Mouse (Mus musculus): Measurements from ENCODE around the gene Tcerg1l. TPM values are rescaled to one million over a fixed set of nuclear protein-coding genes. Genes with fewer than 3 reads are reported as not detected.

Tcerg1l gene
- polyA plus RNA-seq, 1 experiment from 2014 or later: 0.05 TPM

- no peaks in the 10 kb centered on the region for H3K4me1 ChIP-seq (replicated peaks)
- no peak overlapping the region for H3K9ac ChIP-seq
- DNase-seq (no peak), ATAC-seq (ENCODE audit: low read depth) (no peak)
- H3K4me3 ChIP-seq (replicated peaks): no peak overlapping the region
- no peaks in the 10 kb centered on the region for H3K9me3 ChIP-seq (replicated peaks)
- H3K27ac ChIP-seq: no peak overlapping the region
- no peak overlapping the region for H3K4me2 ChIP-seq
- H3K36me3 ChIP-seq: no peaks in the 10 kb centered on the region
- no peaks in the 10 kb centered on the region for H3K27me3 ChIP-seq
- WGBS (ENCODE audit: insufficient replicate concordance): 43% methylated on average over 15 of the region's 15 CpGs
These were observed 182.2 kb downstream of the Tcerg1l start for GRCm38 (mm10) chr7:138215177-138215830.

- no peaks in the 10 kb centered on the region for H3K27me3 ChIP-seq
- H3K9me3 ChIP-seq (replicated peaks): no peaks in the 10 kb centered on the region
- H3K36me3 ChIP-seq: no peaks in the 10 kb centered on the region
- H3K9ac ChIP-seq: no peak overlapping the region
- no peak overlapping the region for H3K27ac ChIP-seq
- no peaks in the 10 kb centered on the region for H3K4me1 ChIP-seq (replicated peaks)
- no peak overlapping the region for H3K4me3 ChIP-seq (replicated peaks)
- H3K4me2 ChIP-seq: no peak overlapping the region
- 44% methylated on average over 9 of the region's 9 CpGs for WGBS (ENCODE audit: insufficient replicate concordance)
- ATAC-seq (ENCODE audit: low read depth) (no peak), DNase-seq (no peak)
These were observed 182.8 kb downstream of the Tcerg1l start for GRCm38 (mm10) chr7:138214710-138215109.

- ATAC-seq (ENCODE audit: low read depth) (no peak), DNase-seq (no peak)
- Histone ChIP-seq H3K4me3 (replicated peaks) (no peak overlapping the region), H3K4me1 (replicated peaks) (no peaks in the 10 kb centered on the region), H3K9ac (no peak overlapping the region), H3K9me3 (replicated peaks) (no peaks in the 10 kb centered on the region), H3K4me2 (no peak overlapping the region), H3K36me3 (no peaks in the 10 kb centered on the region), H3K27me3 (no peaks in the 10 kb centered on the region), H3K27ac (no peak overlapping the region)
- WGBS (ENCODE audit: insufficient replicate concordance): 14% methylated on average over 5 of the region's 5 CpGs
These were observed 187.8 kb downstream of the Tcerg1l start for GRCm38 (mm10) chr7:138209769-138210168.

- Histone ChIP-seq H3K4me2 (no peak overlapping the region), H3K27me3 (no peaks in the 10 kb centered on the region), H3K4me1 (replicated peaks) (no peaks in the 10 kb centered on the region), H3K9ac (no peak overlapping the region), H3K36me3 (no peaks in the 10 kb centered on the region), H3K4me3 (replicated peaks) (no peak overlapping the region), H3K27ac (no peak overlapping the region), H3K9me3 (replicated peaks) (no peaks in the 10 kb centered on the region)
- no peak for DNase-seq
- 24% methylated on average over 2 of the region's 2 CpGs for WGBS (ENCODE audit: insufficient replicate concordance)
- no peak for ATAC-seq (ENCODE audit: low read depth)
These were observed 192.4 kb downstream of the Tcerg1l start for GRCm38 (mm10) chr7:138205124-138205523.

GRCm38 (mm10) chr7:138202162-138202832, 195.2 kb downstream of the Tcerg1l start:
- DNase-seq (no peak), ATAC-seq (ENCODE audit: low read depth) (no peak)
- Histone ChIP-seq H3K27ac (no peak overlapping the region), H3K4me1 (replicated peaks) (no peaks in the 10 kb centered on the region), H3K9ac (no peak overlapping the region), H3K9me3 (replicated peaks) (no peaks in the 10 kb centered on the region), H3K4me2 (no peak overlapping the region), H3K27me3 (no peaks in the 10 kb centered on the region), H3K4me3 (replicated peaks) (no peak overlapping the region), H3K36me3 (no peaks in the 10 kb centered on the region)
- WGBS (ENCODE audit: insufficient replicate concordance): 38% methylated on average over 15 of the region's 15 CpGs

- no peaks in the 10 kb centered on the region; the same call in 1 of the 2 replicates for H3K4me1 ChIP-seq (replicated peaks)
- no peak overlapping the region for H3K4me2 ChIP-seq
- no peaks in the 10 kb centered on the region for H3K9me3 ChIP-seq (replicated peaks)
- no peaks in the 10 kb centered on the region for H3K27me3 ChIP-seq
- H3K9ac ChIP-seq: no peak overlapping the region
- no peak overlapping the region for H3K27ac ChIP-seq
- DNase-seq (no peak), ATAC-seq (ENCODE audit: low read depth) (no peak)
- no peak overlapping the region for H3K4me3 ChIP-seq (replicated peaks)
- WGBS (ENCODE audit: insufficient replicate concordance): 58% methylated on average over 10 of the region's 10 CpGs
- H3K36me3 ChIP-seq: no peaks in the 10 kb centered on the region
These were observed 198.0 kb downstream of the Tcerg1l start for GRCm38 (mm10) chr7:138199333-138200058.

GRCm38 (mm10) chr7:138196139-138196538, 201.4 kb downstream of the Tcerg1l start:
- Histone ChIP-seq H3K4me1 (replicated peaks) (no peaks in the 10 kb centered on the region; the same call in 1 of the 2 replicates), H3K9me3 (replicated peaks) (no peaks in the 10 kb centered on the region), H3K4me3 (replicated peaks) (no peak overlapping the region), H3K9ac (no peak overlapping the region), H3K27me3 (no peaks in the 10 kb centered on the region), H3K4me2 (no peak overlapping the region), H3K36me3 (no peaks in the 10 kb centered on the region), H3K27ac (no peak overlapping the region)
- no peak for ATAC-seq (ENCODE audit: low read depth)
- WGBS (ENCODE audit: insufficient replicate concordance): 46% methylated on average over 2 of the region's 2 CpGs
- no peak for DNase-seq

- Histone ChIP-seq H3K36me3 (no peaks in the 10 kb centered on the region), H3K27ac (no peak overlapping the region), H3K4me3 (replicated peaks) (no peak overlapping the region), H3K9ac (no peak overlapping the region), H3K9me3 (replicated peaks) (no peaks in the 10 kb centered on the region), H3K4me1 (replicated peaks) (no peaks in the 10 kb centered on the region), H3K27me3 (no peaks in the 10 kb centered on the region), H3K4me2 (no peak overlapping the region)
- DNase-seq (no peak), ATAC-seq (ENCODE audit: low read depth) (no peak)
- WGBS (ENCODE audit: insufficient replicate concordance): 68% methylated on average over 5 of the region's 5 CpGs
These were observed 213.3 kb downstream of the Tcerg1l start for GRCm38 (mm10) chr7:138184197-138184596.

GRCm38 (mm10) chr7:138182216-138182615, 215.3 kb downstream of the Tcerg1l start:
- Histone ChIP-seq H3K36me3 (no peaks in the 10 kb centered on the region), H3K27ac (no peak overlapping the region), H3K4me1 (replicated peaks) (no peaks in the 10 kb centered on the region), H3K9ac (no peak overlapping the region), H3K4me2 (no peak overlapping the region), H3K27me3 (no peaks in the 10 kb centered on the region), H3K4me3 (replicated peaks) (no peak overlapping the region), H3K9me3 (replicated peaks) (no peaks in the 10 kb centered on the region)
- ATAC-seq (ENCODE audit: low read depth) (no peak), DNase-seq (no peak)
- WGBS (ENCODE audit: insufficient replicate concordance): 45% methylated on average over 3 of the region's 3 CpGs

GRCm38 (mm10) chr7:138178617-138179016, 218.9 kb downstream of the Tcerg1l start:
- Histone ChIP-seq H3K4me1 (replicated peaks) (no peaks in the 10 kb centered on the region), H3K4me3 (replicated peaks) (no peak overlapping the region), H3K36me3 (no peaks in the 10 kb centered on the region), H3K27ac (no peak overlapping the region), H3K4me2 (no peak overlapping the region), H3K9ac (no peak overlapping the region), H3K27me3 (no peaks in the 10 kb centered on the region), H3K9me3 (replicated peaks) (no peaks in the 10 kb centered on the region)
- ATAC-seq (ENCODE audit: low read depth): no peak
- no peak for DNase-seq
- WGBS (ENCODE audit: insufficient replicate concordance): 63% methylated on average over 2 of the region's 2 CpGs

GRCm38 (mm10) chr7:138176026-138176425, 221.5 kb downstream of the Tcerg1l start:
- no peaks in the 10 kb centered on the region for H3K27me3 ChIP-seq
- no peaks in the 10 kb centered on the region for H3K36me3 ChIP-seq
- WGBS (ENCODE audit: insufficient replicate concordance): 24% methylated on average over 2 of the region's 2 CpGs
- H3K4me3 ChIP-seq (replicated peaks): no peak overlapping the region
- no peak overlapping the region for H3K27ac ChIP-seq
- H3K9ac ChIP-seq: no peak overlapping the region
- DNase-seq (no peak), ATAC-seq (ENCODE audit: low read depth) (no peak)
- no peaks in the 10 kb centered on the region for H3K9me3 ChIP-seq (replicated peaks)
- H3K4me1 ChIP-seq (replicated peaks): no peaks in the 10 kb centered on the region
- H3K4me2 ChIP-seq: no peak overlapping the region
